Mouse (Mus musculus): ENCODE data around the gene Tpk1.

DNA sequence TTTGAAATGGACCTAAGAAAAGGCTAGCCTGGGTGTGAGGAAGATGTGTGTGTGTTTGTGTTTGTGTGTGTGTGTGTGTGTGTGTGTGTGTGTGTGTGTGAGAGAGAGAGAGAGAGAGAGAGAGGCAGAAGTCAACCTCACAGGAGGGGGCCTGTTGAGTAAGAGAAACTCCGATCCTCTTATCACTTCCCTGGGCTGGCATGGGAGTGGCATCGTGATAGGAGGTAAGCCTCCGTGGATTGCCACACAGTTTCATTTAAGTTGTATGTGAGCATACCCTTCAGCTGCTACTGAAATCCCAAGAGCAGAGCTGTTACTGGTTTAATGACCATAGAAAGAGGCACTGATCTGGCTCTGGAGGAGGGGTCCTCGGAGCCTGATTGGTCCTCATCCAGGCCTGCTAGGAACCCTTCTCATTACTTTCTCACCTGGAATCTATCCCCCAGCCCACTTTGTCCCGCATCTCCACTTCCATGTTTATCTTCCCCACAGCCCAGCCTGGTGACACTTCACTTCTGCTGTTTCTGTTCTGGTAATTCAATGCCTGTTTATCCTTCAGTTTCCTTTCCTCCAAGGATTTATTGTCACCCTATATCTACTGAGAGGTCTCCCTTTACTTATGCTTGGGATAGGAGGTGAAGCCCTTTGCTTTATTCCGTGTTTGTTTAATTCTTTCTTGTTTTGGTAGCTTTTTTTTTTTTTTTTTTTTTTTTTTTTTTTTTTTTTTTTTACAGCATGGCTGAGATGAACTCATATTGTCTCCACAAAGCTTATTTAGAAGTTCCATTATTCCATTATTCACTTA is 36.9 kb upstream of the Tpk1 start:
- TF ChIP-seq CTCF (IDR thresholded peaks at IDR 0.05) = no peak
- no peak for TF ChIP-seq EP300 (IDR thresholded peaks at IDR 0.05)

Measured in lung, postnatal 0 days (tissue).